Mouse (Mus musculus): ENCODE measurements around the gene Ppp2r5b. TPM values are rescaled to one million over a fixed set of nuclear protein-coding genes. Genes with fewer than 3 reads are reported as not detected.
A peak's percentile ranks its signal among the peaks of the same experiment; 100 is the strongest.

The Ppp2r5b gene
- total and polyA plus RNA-seq, 2 experiments from 2014 or later = 160 to 272 TPM

DNA sequence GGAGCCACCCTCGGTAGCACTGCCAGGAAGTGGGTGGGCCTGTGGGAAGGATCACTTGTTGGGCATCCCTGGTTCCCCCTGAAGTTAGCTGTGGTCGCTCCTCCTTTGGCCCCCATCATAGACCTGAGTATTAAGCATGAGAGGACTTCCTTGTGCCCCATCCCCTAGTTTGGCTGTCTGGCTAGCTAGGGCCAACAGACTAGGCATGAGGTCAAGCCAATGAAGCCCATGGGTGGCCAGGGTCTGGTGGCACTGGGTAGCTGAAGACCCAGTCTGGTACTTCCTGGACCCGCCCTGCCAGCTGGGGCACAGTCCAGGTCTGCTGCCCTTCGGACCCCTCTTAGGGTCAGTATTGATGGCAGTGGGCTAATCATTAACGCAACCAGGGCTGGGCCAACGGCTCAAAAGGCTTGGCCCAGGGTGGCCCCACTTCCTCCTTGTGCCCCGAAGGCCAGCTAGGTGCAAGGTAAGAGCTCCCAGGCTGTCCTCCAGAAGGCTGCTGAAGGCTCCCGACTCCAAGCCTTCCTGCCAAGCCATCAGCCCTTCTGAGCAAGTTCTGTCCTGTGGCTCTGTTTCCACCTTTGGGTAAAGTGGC is 27.3 kb upstream of the Ppp2r5b start:
- Histone ChIP-seq H3K27me3 (ENCODE audit: insufficient read depth, low read length) (no peaks in the 10 kb centered on the region), H3K4me2 (ENCODE audit: low read depth, low read length) (no peak overlapping the region), H3K4me1 (ENCODE audit: insufficient read depth, low read length) (no peaks in the 10 kb centered on the region), H3K36me3 (ENCODE audit: insufficient read depth, low read length) (peaks cover 33% of the 10 kb centered on the region), H3K27ac (no peak overlapping the region), H3K9ac (replicated peaks; ENCODE audit: low read length) (no peak overlapping the region), H3K9me3 (ENCODE audit: low read length) (no peaks in the 10 kb centered on the region), H3K4me3 (ENCODE audit: low read length) (no peak overlapping the region)
- no peak for TF ChIP-seq CTCF (IDR thresholded peaks at IDR 0.05; ENCODE audit: low read depth)
- 87% methylated on average over 8 of the region's 8 CpGs for WGBS
- ATAC-seq (no peak), DNase-seq (ENCODE audit: low spot score) (no peak)

DNA sequence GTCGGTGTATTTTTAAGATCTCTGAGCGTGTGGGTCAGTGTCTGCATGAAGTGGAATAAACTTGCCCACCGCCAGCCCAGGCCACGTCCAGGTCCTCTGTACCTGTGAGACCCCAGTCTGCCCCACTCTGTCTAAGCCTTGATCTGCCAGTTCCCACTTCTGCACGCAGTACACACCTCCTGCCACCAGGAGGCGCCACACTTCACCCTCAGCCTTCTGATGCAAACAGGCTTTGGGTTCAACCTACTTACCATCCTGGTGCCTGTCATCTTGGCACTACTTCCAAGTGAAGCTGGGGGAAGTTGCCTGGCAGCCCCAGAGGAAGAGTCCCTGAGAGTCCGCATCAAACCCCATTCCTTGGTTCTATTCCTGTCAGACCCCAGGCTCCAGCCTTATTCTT is 26.6 kb upstream of the Ppp2r5b start:
- Histone ChIP-seq H3K4me3 (ENCODE audit: low read length) (no peak overlapping the region), H3K9ac (replicated peaks; ENCODE audit: low read length) (no peak overlapping the region), H3K27me3 (ENCODE audit: insufficient read depth, low read length) (no peaks in the 10 kb centered on the region), H3K4me2 (ENCODE audit: low read depth, low read length) (no peak overlapping the region), H3K27ac (no peak overlapping the region), H3K36me3 (ENCODE audit: insufficient read depth, low read length) (peaks cover 37% of the 10 kb centered on the region), H3K4me1 (ENCODE audit: insufficient read depth, low read length) (no peaks in the 10 kb centered on the region), H3K9me3 (ENCODE audit: low read length) (no peaks in the 10 kb centered on the region)
- ATAC-seq (no peak), DNase-seq (ENCODE audit: low spot score) (peak; percentile 76)
- peak; percentile 97 for TF ChIP-seq CTCF (IDR thresholded peaks at IDR 0.05; ENCODE audit: low read depth)
- WGBS = 56% methylated on average over 7 of the region's 7 CpGs

DNA sequence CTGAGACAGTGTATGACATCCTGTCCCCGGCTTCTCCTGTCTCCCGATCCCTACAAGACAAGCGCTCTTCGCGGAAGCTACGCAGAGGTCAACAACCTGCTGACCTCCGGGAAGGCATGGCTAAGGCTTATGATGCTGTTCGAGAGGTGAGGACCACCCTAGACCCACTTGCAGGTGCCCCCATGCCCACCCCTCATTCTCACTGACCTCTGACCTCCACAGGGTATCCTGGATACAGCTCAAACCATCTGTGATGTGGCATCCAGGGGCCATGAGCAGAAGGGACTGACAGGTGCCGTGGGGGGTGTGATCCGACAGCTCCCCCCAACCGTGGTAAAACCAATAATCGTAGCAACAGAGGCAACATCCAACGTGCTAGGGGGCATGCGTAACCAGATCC is 25.7 kb upstream of the Ppp2r5b start:
- no peaks in the 10 kb centered on the region for H3K9me3 ChIP-seq (ENCODE audit: low read length)
- H3K27me3 ChIP-seq (ENCODE audit: insufficient read depth, low read length) = no peaks in the 10 kb centered on the region
- H3K4me1 ChIP-seq (ENCODE audit: insufficient read depth, low read length) = no peaks in the 10 kb centered on the region
- no peak for TF ChIP-seq CTCF (IDR thresholded peaks at IDR 0.05; ENCODE audit: low read depth)
- no peak for ATAC-seq
- H3K27ac ChIP-seq = no peak overlapping the region
- WGBS = 94% methylated on average over 14 of the region's 14 CpGs
- no peak overlapping the region for H3K4me2 ChIP-seq (ENCODE audit: low read depth, low read length)
- H3K9ac ChIP-seq (replicated peaks; ENCODE audit: low read length) = no peak overlapping the region
- DNase-seq (ENCODE audit: low spot score) = no peak
- peaks cover 39% of the 10 kb centered on the region for H3K36me3 ChIP-seq (ENCODE audit: insufficient read depth, low read length)
- H3K4me3 ChIP-seq (ENCODE audit: low read length) = no peak overlapping the region

DNA sequence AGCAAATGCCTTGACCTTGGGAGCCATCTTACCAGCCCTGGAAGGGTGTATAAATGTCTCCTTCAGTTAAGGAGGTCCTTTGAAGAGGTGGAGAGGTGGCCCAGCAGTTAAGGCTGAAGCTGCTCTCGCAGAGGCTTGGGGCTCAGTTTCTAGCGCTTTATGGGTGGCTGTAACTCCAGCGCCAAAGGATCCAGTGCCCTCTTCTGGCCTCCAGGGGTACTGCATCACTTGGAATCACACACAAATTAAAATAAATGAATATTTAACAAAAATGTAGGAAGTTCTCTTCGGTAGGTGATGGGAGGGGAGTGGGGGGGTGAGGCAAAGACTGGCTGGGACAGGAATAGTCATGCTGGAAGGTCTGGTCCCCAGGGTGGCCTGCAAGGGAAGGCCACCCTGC is 25.3 kb upstream of the Ppp2r5b start:
- 80% methylated on average over 4 of the region's 4 CpGs for WGBS
- Histone ChIP-seq H3K4me2 (ENCODE audit: low read depth, low read length) (no peak overlapping the region), H3K4me1 (ENCODE audit: insufficient read depth, low read length) (no peaks in the 10 kb centered on the region), H3K27ac (no peak overlapping the region), H3K27me3 (ENCODE audit: insufficient read depth, low read length) (no peaks in the 10 kb centered on the region), H3K4me3 (ENCODE audit: low read length) (no peak overlapping the region), H3K9ac (replicated peaks; ENCODE audit: low read length) (no peak overlapping the region), H3K36me3 (ENCODE audit: insufficient read depth, low read length) (peaks cover 44% of the 10 kb centered on the region), H3K9me3 (ENCODE audit: low read length) (no peaks in the 10 kb centered on the region)
- ATAC-seq (no peak), DNase-seq (ENCODE audit: low spot score) (no peak)
- TF ChIP-seq CTCF (IDR thresholded peaks at IDR 0.05; ENCODE audit: low read depth) = peak; percentile 53

DNA sequence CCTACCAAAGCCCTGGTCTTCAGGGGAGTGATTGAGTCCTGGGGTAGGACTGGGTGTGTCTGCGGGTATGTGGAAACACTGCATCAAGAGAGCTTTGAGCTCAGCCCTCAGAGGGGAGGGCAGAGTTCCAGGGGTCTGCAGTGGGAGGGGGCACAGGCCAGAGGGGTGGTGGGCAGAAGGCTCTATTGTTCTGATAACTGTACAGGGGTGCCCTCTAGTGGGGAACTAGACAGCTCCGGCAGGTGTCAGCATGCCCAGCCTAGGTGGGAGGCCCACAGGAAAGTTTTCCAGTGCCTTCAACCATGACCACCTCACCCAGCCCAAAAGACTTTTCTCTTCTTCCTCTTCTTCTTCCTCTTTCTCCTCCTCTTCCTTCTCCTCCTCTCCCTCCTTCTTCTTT is 24.8 kb upstream of the Ppp2r5b start:
- Histone ChIP-seq H3K27ac (no peak overlapping the region), H3K4me3 (ENCODE audit: low read length) (no peak overlapping the region), H3K9ac (replicated peaks; ENCODE audit: low read length) (no peak overlapping the region), H3K4me1 (ENCODE audit: insufficient read depth, low read length) (no peaks in the 10 kb centered on the region), H3K36me3 (ENCODE audit: insufficient read depth, low read length) (peaks cover 48% of the 10 kb centered on the region), H3K27me3 (ENCODE audit: insufficient read depth, low read length) (no peaks in the 10 kb centered on the region), H3K4me2 (ENCODE audit: low read depth, low read length) (no peak overlapping the region), H3K9me3 (ENCODE audit: low read length) (no peaks in the 10 kb centered on the region)
- TF ChIP-seq CTCF (IDR thresholded peaks at IDR 0.05; ENCODE audit: low read depth) = peak; percentile 45; the same call in 1 of the 2 replicates
- DNase-seq (ENCODE audit: low spot score) (peak; percentile 44), ATAC-seq (0 out of 2 replicates have a peak, but pooled peaks have one; percentile 18)
- 72% methylated on average over 2 of the region's 2 CpGs for WGBS

DNA sequence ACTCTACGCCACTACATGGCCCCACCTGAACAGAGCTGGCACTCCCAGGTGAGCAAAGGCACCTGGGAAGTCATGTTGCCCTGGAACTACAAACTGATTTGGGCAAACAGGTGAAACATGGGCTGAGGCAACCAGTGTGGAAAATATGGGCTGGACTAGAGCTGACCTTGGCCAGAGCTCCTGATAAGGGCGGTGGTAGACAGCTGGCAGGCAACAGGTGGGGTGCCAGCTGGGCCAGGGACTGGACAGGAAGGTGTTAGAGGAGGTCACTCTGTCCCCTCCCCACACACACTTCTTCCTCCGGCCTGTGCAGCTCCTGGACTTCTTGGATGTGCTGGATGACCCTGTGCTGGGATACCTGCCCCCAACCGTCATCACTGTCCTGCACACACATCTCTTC is 17.3 kb upstream of the Ppp2r5b start:
- Histone ChIP-seq H3K36me3 (ENCODE audit: insufficient read depth, low read length) (peaks cover 72% of the 10 kb centered on the region), H3K4me1 (ENCODE audit: insufficient read depth, low read length) (no peaks in the 10 kb centered on the region), H3K27ac (no peak overlapping the region), H3K9ac (replicated peaks; ENCODE audit: low read length) (no peak overlapping the region), H3K4me3 (ENCODE audit: low read length) (no peak overlapping the region), H3K4me2 (ENCODE audit: low read depth, low read length) (no peak overlapping the region), H3K9me3 (ENCODE audit: low read length) (no peaks in the 10 kb centered on the region), H3K27me3 (ENCODE audit: insufficient read depth, low read length) (no peaks in the 10 kb centered on the region)
- TF ChIP-seq CTCF (IDR thresholded peaks at IDR 0.05; ENCODE audit: low read depth) = no peak
- ATAC-seq (no peak), DNase-seq (ENCODE audit: low spot score) (no peak)
- 90% methylated on average over 4 of the region's 4 CpGs for WGBS

DNA sequence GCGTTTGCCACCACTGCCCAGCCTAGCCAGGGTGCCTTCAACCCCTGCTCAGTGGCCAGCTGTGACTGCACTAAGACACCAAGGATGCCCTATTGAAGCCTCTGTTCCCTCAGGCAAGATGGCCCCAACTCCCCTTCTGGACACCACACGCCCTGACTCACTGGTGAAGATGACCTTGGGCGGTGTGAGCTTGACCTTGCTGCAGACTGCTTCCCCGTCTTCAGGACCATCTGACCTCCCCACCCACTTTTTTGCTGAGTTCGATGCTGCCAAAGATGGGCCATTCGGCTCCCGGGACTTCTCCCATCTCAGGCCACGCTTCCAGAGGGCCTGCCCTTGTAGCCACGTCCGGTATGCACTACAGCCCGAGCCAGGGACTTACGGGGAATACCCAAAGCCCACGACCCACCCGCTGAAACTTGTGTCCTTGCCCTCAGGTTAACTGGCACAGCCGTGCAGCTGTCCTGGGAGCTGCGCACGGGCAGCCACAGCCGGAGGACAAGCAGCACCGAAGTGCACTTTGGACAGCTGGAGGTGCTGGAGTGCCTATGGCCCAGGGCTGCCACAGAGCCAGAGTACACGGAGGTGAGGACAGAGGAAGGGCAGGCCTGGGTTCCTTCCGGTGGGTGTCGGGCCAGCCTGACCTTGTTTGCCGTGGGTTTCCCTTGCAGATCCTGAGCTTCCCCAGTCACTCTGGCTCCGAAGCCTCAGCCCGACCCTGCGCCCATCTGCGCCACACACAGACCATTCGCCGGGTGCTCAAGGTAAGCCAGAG is 12.0 kb upstream of the Ppp2r5b start:
- 94% methylated on average over 29 of the region's 29 CpGs for WGBS
- Histone ChIP-seq H3K27me3 (ENCODE audit: insufficient read depth, low read length) (no peaks in the 10 kb centered on the region), H3K27ac (no peak overlapping the region)

More for the DNA sequence above, 12.0 kb upstream of the Ppp2r5b start:
- no peak for ATAC-seq
- H3K36me3 ChIP-seq (ENCODE audit: insufficient read depth, low read length) = peaks cover 70% of the 10 kb centered on the region
- H3K9me3 ChIP-seq (ENCODE audit: low read length) = no peaks in the 10 kb centered on the region
- no peak overlapping the region for H3K4me2 ChIP-seq (ENCODE audit: low read depth, low read length)
- H3K9ac ChIP-seq (replicated peaks; ENCODE audit: low read length) = no peak overlapping the region
- DNase-seq (ENCODE audit: low spot score) = no peak
- no peak overlapping the region for H3K4me3 ChIP-seq (ENCODE audit: low read length)
- H3K4me1 ChIP-seq (ENCODE audit: insufficient read depth, low read length) = peaks cover 2% of the 10 kb centered on the region; the same call in 1 of the 2 replicates
- no peak for TF ChIP-seq CTCF (IDR thresholded peaks at IDR 0.05; ENCODE audit: low read depth)
